ENCODE assay signal across 8 mouse cellular contexts in the genomic region with DNA sequence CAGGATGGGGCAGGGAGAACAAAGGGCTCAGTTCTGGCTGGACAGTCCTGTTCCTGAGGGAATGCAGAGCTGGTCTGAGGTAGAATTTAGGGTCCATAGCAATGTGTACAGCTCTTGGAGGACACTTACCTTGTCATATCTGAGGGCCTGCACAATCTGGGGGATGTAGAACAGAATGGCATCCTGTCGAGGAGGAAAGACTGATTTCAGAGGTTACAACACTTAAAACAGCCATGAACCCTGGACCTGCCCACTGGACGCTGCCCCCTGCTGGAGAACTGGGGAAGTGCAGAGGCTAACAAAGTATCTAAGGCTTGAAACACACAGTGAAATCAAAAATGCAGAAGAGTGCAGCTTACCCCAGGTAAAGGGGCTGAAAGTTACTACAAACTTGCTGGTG. TPM values are rescaled to one million over a fixed set of nuclear protein-coding genes. Genes with fewer than 3 reads are reported as not detected.
A peak's percentile ranks its signal among the peaks of the same experiment; 100 is the strongest.
DNase-seq lines count a peak whose midpoint lies in the region; ATAC-seq and TF ChIP-seq lines count a peak whose summit lies in the region.

No protein-coding gene starts in this region.

- H3K36me3 ChIP-seq in embryonic facial prominence, embryonic 10.5 days (replicated peaks) = peaks cover 68% of the 10 kb centered on the region
- peaks cover 62% of the 10 kb centered on the region for H3K36me3 ChIP-seq in intestine, postnatal 0 days (ENCODE audit: control insufficient read depth, insufficient read depth)

- no peak overlapping the region for H3K4me2 ChIP-seq in intestine, postnatal 0 days (replicated peaks; ENCODE audit: low read depth)

- TF ChIP-seq CTCF in intestine, postnatal 0 days (IDR thresholded peaks at IDR 0.05; ENCODE audit: low read depth) = peak; percentile 95

- DNase-seq in adrenal gland, adult (ENCODE audit: inconsistent age in 2 of 2, low spot score in 1 of 2) = peak; percentile 58 to 89
- no peak for DNase-seq in adrenal gland, adult 8-10 months
- DNase-seq in B cell, adult 2 months = peak; percentile 91 to 92
- peak; percentile 35 to 60 for DNase-seq in adrenal gland, postnatal 4 days (ENCODE audit: low spot score in 2 of 2)
- DNase-seq in embryonic facial prominence, embryonic 10.5 days (ENCODE audit: low spot score) = peak; percentile 85
- DNase-seq in lung, postnatal 10 days = peak; percentile 78
- peak; percentile 51 to 83 for DNase-seq in spleen, adult 18-20 months

- H3K9ac ChIP-seq in intestine, postnatal 0 days (ENCODE audit: low read depth, low read length) = no peak overlapping the region

- H3K4me1 ChIP-seq in embryonic facial prominence, embryonic 10.5 days = no peaks in the 10 kb centered on the region
- no peaks in the 10 kb centered on the region for H3K4me1 ChIP-seq in intestine, postnatal 0 days (replicated peaks; ENCODE audit: control insufficient read depth, insufficient read depth, low read length)

- H3K27me3 ChIP-seq in embryonic facial prominence, embryonic 10.5 days (replicated peaks; ENCODE audit: low read depth, poor library complexity, severe bottlenecking) = no peaks in the 10 kb centered on the region
- H3K27me3 ChIP-seq in intestine, postnatal 0 days (replicated peaks; ENCODE audit: control insufficient read depth, insufficient read depth, low read length) = no peaks in the 10 kb centered on the region

- WGBS in embryonic facial prominence, embryonic 10.5 days = 6% methylated on average over 2 of the region's 2 CpGs
- 0% methylated on average over 2 of the region's 2 CpGs for WGBS in intestine, postnatal 0 days

- H3K9me3 ChIP-seq in embryonic facial prominence, embryonic 10.5 days = no peaks in the 10 kb centered on the region
- no peaks in the 10 kb centered on the region for H3K9me3 ChIP-seq in intestine, postnatal 0 days (ENCODE audit: control insufficient read depth)

- H3K4me3 ChIP-seq in embryonic facial prominence, embryonic 10.5 days = no peak overlapping the region
- H3K4me3 ChIP-seq in intestine, postnatal 0 days (ENCODE audit: low read depth, low read length) = no peak overlapping the region

- no peak for ATAC-seq in intestine, postnatal 0 days

- peak overlapping the region; percentile 41; the same call in 1 of the 2 replicates for H3K27ac ChIP-seq in embryonic facial prominence, embryonic 10.5 days (replicated peaks)
- H3K27ac ChIP-seq in intestine, postnatal 0 days (ENCODE audit: low read depth, low read length) = no peak overlapping the region

RNA-seq across cellular contexts. Expression of gene Tmem191c, which starts 16.9 kb away (rescaled TPM):
- total RNA-seq in adrenal gland, adult 8-10 months (2022) = 10 to 100 TPM in 3 of 4 experiments, 1 to 10 TPM in 1; 9.3 to 30.7 (median 19.6) TPM
- 10 to 100 TPM; 22.9 to 26.7 TPM for total RNA-seq in adrenal gland, postnatal 4 days (2021)
- 7.1 and 8.9 TPM in 2 replicates for polyA plus RNA-seq in embryonic facial prominence, embryonic 10.5 days (2016; fragmentation: Nextera tagmentation; extraction: Ambion mirVana)
- polyA plus RNA-seq in intestine, postnatal 0 days (2015; fragmentation: Nextera tagmentation; extraction: Ambion mirVana) = 4.8 and 7.2 TPM in 2 replicates

RNA-seq across cellular contexts. Expression of gene Serpind1, which starts 38.4 kb away (rescaled TPM):
- total RNA-seq in adrenal gland, adult 8-10 months (2022) = under 1 TPM; 0.15 to 0.52 (median 0.35) TPM
- 10 to 100 TPM in 1 of 2 experiments, 1 to 10 TPM in 1; 2.2 to 52.1 TPM for total RNA-seq in adrenal gland, postnatal 4 days (2021)
- 0.19 and 0.21 TPM in 2 replicates for polyA plus RNA-seq in embryonic facial prominence, embryonic 10.5 days (2016; fragmentation: Nextera tagmentation; extraction: Ambion mirVana)
- polyA plus RNA-seq in intestine, postnatal 0 days (2015; fragmentation: Nextera tagmentation; extraction: Ambion mirVana) = 0.09 and 0.14 TPM in 2 replicates

RNA-seq across cellular contexts. Expression of gene Hic2, which starts 59.4 kb away (rescaled TPM):
- 1 to 10 TPM; 2.0 to 3.7 (median 3.4) TPM for total RNA-seq in adrenal gland, adult 8-10 months (2022)
- 1 to 10 TPM; 5.6 TPM for total RNA-seq in adrenal gland, postnatal 4 days (2021)
- polyA plus RNA-seq in embryonic facial prominence, embryonic 10.5 days (2016; fragmentation: Nextera tagmentation; extraction: Ambion mirVana) = 17.0 and 17.1 TPM in 2 replicates
- 1.4 and 1.9 TPM in 2 replicates for polyA plus RNA-seq in intestine, postnatal 0 days (2015; fragmentation: Nextera tagmentation; extraction: Ambion mirVana)
